Mouse (Mus musculus): Measurements from ENCODE around the gene Mgat4d. TPM values are rescaled to one million over a fixed set of nuclear protein-coding genes. Genes with fewer than 3 reads are reported as not detected.
"Not testable (repeated sequence)": the region's sequence is repeated elsewhere in the genome, so short reads cannot be mapped to it uniquely, and the experiment has no call there.

The Mgat4d gene
- polyA plus RNA-seq (2011; ENCODE audit: insufficient read length, low read depth, missing spikeins) = not detected in 2 replicates

DNA sequence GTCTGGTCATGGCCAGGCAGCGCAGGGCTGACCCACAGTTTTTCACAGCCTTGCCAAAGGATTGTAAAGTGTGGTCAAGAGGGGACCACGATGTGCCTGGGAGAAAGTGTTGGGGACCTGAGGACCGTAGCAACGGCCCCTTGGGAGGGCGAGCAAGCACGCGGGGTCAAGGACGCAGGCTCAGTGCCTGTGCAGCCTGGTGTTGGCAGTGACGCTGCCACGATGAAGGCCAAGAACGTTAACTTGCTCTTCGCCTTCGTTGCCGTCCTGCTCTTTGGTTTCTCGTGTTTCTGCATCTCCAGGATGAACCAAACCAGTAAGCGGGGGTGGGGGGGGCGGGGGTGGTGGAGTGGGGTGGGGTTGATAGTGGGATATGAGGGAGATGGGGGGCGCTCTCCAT, at the start of gene Mgat4d:
Mgat4d (plus strand) TSS at position 209 of the 400 bp plus-strand sequence.
- TF ChIP-seq POLR2A (IDR thresholded peaks at IDR 0.05; ENCODE audit: low read depth, low read length) (no peak), CTCF (IDR thresholded peaks at IDR 0.05; ENCODE audit: borderline replicate concordance, insufficient read depth, low read length) (no peak)
- Histone ChIP-seq H3K4me1 (ENCODE audit: control insufficient read depth, insufficient read depth, low read length) (no peaks in the 10 kb centered on the region), H3K4me3 (ENCODE audit: insufficient read depth, low read length) (no peak within 1 kb of the TSS), H3K27ac (ENCODE audit: insufficient read depth, low read length) (no peak within 1 kb of the TSS)

DNA sequence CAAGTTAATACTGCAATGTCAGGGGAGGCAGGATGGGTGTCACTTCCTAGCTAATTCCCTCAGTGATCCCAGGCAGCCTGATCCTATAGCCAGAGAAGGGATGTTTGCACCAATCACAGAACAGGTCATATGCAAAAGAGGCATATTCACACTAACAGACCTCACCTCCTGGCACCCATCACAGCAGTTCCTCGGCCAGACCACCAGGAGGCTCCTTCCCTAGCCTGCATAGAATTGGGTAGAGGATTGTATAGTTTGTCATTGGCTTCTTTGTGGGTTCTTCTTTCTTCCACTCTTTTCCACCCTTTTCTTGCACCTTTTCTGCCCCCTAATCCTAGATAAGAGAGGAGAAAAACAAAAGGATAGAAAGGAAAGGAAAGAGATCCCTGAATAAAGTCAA, 48.1 kb upstream of the Mgat4d start:
- TF ChIP-seq CTCF (IDR thresholded peaks at IDR 0.05; ENCODE audit: borderline replicate concordance, insufficient read depth, low read length) (no peak), POLR2A (IDR thresholded peaks at IDR 0.05; ENCODE audit: low read depth, low read length) (no peak)
- no peaks in the 10 kb centered on the region for H3K4me1 ChIP-seq (ENCODE audit: control insufficient read depth, insufficient read depth, low read length)
- no peak overlapping the region for H3K4me3 ChIP-seq (ENCODE audit: insufficient read depth, low read length)
- H3K27ac ChIP-seq (ENCODE audit: insufficient read depth, low read length) = no peak overlapping the region

DNA sequence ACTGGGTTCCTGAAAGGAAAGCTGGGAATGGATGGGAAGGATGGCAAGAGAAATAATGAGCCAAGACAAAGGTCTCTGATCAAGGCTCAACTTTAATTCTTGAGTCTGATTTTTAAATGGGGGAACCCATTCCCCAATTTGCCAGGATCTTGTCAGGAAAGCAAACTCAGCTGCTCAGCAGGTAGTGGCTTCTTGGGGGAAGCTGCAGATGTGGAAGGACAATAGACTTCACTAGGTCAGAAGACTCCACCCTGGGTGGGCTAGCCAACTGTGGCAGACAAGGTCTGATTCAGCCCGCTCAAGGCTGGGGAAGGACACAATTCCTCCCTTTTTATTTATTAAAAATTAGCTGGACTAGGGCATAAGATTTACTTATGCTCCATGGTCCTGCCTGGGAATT, 43.3 kb upstream of the Mgat4d start:
- Histone ChIP-seq H3K4me1 (ENCODE audit: control insufficient read depth, insufficient read depth, low read length) (no peaks in the 10 kb centered on the region), H3K27ac (ENCODE audit: insufficient read depth, low read length) (no peak overlapping the region), H3K4me3 (ENCODE audit: insufficient read depth, low read length) (no peak overlapping the region)
- no peak for TF ChIP-seq CTCF (IDR thresholded peaks at IDR 0.05; ENCODE audit: borderline replicate concordance, insufficient read depth, low read length)
- TF ChIP-seq POLR2A (IDR thresholded peaks at IDR 0.05; ENCODE audit: low read depth, low read length) = no peak

DNA sequence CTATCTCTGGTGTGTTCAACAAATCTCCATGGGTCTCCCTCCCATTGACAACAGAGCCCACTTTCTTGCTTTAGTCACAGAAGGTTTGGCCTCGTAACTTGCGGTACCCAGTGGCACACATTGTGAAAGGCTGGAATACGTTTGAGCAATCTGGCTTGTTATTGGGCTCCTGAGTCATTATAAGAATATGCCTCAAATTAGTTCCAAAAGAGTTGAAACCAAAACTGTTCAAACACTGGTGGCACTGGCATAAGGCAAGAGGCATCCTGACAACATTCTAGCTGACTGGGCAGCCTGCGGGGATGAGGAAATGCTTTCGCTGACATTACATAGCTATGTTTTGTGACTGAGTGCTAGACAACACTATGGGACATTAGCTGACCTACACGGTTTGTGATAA, 38.4 kb upstream of the Mgat4d start:
- no peak for TF ChIP-seq CTCF (IDR thresholded peaks at IDR 0.05; ENCODE audit: borderline replicate concordance, insufficient read depth, low read length)
- TF ChIP-seq POLR2A (IDR thresholded peaks at IDR 0.05; ENCODE audit: low read depth, low read length) = no peak

DNA sequence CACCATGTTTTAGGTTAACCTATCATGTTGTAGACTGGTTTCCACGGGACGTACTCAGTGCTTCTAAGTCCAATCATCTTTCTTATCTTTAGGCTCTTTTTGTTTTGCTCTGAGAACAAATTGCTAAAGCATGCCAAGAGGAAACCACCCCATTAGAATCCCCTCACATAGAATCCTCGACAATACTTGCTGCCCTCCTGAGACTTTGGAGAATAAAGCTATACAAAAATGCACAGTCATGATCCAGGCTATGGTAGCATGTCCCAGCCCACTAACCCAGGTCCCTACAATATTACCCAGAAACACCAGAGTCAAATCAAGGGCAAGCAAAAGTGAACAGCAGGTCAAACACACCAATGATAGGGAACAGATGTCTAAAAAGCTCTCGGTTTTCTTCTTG, 33.2 kb upstream of the Mgat4d start:
- not testable (repeated sequence) for H3K27ac ChIP-seq (ENCODE audit: insufficient read depth, low read length); H3K4me3 ChIP-seq (ENCODE audit: insufficient read depth, low read length); H3K4me1 ChIP-seq (ENCODE audit: control insufficient read depth, insufficient read depth, low read length)

More for the DNA sequence above, 38.4 kb upstream of the Mgat4d start:
- Histone ChIP-seq H3K4me1 (ENCODE audit: control insufficient read depth, insufficient read depth, low read length) (no peaks in the 10 kb centered on the region), H3K4me3 (ENCODE audit: insufficient read depth, low read length) (no peak overlapping the region), H3K27ac (ENCODE audit: insufficient read depth, low read length) (no peak overlapping the region)

DNA sequence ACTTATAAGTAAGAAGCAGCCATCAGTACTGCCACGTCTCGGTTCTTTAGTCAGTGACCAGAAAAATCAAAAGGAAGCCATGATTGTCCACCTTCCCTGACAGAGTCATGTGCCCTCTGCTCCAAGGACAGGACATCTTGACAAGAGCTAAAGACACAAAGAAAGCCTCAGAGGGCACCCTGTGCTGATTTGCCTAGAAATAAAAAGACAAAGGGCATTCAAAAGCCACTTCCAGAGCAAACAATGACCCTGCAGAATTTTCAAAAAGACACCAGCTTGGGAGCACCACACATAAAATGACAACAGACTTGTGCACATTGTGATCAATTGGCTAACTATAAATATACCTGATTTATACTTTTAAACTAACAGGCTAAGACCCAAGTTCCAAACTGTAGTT, 32.6 kb upstream of the Mgat4d start:
- H3K4me3 ChIP-seq (ENCODE audit: insufficient read depth, low read length) = no peak overlapping the region
- no peak overlapping the region for H3K27ac ChIP-seq (ENCODE audit: insufficient read depth, low read length)
- H3K4me1 ChIP-seq (ENCODE audit: control insufficient read depth, insufficient read depth, low read length) = no peaks in the 10 kb centered on the region
- TF ChIP-seq POLR2A (IDR thresholded peaks at IDR 0.05; ENCODE audit: low read depth, low read length) (no peak), CTCF (IDR thresholded peaks at IDR 0.05; ENCODE audit: borderline replicate concordance, insufficient read depth, low read length) (no peak)

DNA sequence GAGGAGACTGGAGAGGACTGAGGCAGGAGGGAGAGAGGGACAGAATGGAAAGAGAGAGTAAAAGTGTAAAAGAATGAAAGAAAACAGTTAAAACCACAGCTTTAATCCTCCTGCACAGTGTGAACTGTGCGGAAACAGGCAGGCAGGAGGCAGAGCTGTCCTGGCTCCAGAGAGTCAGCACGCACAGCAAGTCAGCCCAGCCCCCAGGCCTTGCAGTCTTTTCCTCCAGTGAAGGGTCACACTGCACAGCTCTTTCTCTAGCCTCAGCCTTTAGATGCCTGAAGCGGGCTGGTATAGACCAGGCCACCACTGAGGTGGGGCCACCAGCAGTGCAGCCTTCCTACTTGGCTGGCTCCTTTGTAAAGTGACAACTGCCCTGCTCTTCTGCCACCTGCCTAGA, 27.7 kb upstream of the Mgat4d start:
- H3K4me1 ChIP-seq (ENCODE audit: control insufficient read depth, insufficient read depth, low read length) = no peaks in the 10 kb centered on the region
- TF ChIP-seq POLR2A (IDR thresholded peaks at IDR 0.05; ENCODE audit: low read depth, low read length) (no peak), CTCF (IDR thresholded peaks at IDR 0.05; ENCODE audit: borderline replicate concordance, insufficient read depth, low read length) (no peak)
- no peak overlapping the region for H3K4me3 ChIP-seq (ENCODE audit: insufficient read depth, low read length)
- no peak overlapping the region for H3K27ac ChIP-seq (ENCODE audit: insufficient read depth, low read length)

DNA sequence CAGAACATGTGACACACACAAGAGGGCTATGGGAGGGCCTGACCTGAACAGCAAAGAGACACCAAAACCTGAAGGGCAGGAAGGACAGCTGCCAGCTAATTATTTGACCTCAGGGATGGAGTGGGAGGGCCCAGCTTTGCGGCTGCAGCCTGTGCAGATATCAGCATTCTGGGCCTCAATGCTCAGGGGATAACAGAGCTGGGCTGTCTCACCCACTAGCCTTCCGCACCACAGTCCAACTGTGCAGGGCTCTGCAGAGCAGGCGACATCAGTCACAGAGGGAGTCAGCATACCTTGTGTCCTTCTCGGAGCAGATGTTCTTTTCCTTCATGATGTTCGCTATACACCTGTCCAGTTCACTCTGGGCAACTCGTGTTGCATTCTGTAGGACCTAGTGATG, 25.9 kb upstream of the Mgat4d start:
- H3K4me1 ChIP-seq (ENCODE audit: control insufficient read depth, insufficient read depth, low read length) = no peaks in the 10 kb centered on the region
- no peak overlapping the region for H3K4me3 ChIP-seq (ENCODE audit: insufficient read depth, low read length)
- TF ChIP-seq POLR2A (IDR thresholded peaks at IDR 0.05; ENCODE audit: low read depth, low read length) = no peak
- TF ChIP-seq CTCF (IDR thresholded peaks at IDR 0.05; ENCODE audit: borderline replicate concordance, insufficient read depth, low read length) = no peak
- no peak overlapping the region for H3K27ac ChIP-seq (ENCODE audit: insufficient read depth, low read length)

DNA sequence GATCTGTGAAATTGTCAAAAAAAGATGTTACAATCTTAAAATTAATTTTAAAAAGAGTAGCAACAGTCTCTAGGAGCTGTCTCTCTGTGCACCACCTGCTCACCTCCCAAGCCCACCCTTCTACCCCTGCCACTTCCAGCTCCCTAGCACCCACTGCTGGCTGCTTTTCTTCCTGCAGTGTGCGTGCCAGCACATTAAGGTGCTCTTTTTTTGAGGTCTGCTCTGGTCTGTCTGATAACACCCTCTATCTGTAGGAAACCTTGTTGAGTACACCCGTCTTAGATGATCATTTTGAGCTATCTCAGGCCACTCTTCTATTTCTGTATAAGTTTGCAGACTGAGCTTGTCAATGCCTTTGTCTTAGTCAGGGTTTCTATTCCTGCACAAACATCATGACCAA, 25.2 kb upstream of the Mgat4d start:
- Histone ChIP-seq H3K4me1 (ENCODE audit: control insufficient read depth, insufficient read depth, low read length) (no peaks in the 10 kb centered on the region), H3K4me3 (ENCODE audit: insufficient read depth, low read length) (no peak overlapping the region), H3K27ac (ENCODE audit: insufficient read depth, low read length) (no peak overlapping the region)
- no peak for TF ChIP-seq POLR2A (IDR thresholded peaks at IDR 0.05; ENCODE audit: low read depth, low read length)
- no peak for TF ChIP-seq CTCF (IDR thresholded peaks at IDR 0.05; ENCODE audit: borderline replicate concordance, insufficient read depth, low read length)

DNA sequence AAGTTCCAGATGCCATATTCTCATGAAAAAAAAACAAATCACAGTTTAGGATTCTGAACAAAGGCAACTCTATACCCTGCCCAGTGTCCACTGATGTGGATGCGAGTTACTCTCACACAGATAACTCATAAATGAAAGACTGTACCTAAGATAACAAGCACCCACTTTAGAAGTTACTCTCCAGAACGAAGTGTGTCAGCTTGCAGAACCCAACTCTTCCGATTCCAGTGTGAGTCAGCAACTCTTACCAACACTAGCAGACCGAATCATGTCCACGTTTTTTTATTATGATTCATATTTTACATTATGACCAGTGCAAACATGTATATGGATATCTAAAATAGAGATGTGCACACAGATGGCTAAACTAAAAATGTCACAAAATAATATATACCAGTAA, 20.4 kb upstream of the Mgat4d start:
- no peak overlapping the region for H3K27ac ChIP-seq (ENCODE audit: insufficient read depth, low read length)
- H3K4me3 ChIP-seq (ENCODE audit: insufficient read depth, low read length) = no peak overlapping the region
- TF ChIP-seq CTCF (IDR thresholded peaks at IDR 0.05; ENCODE audit: borderline replicate concordance, insufficient read depth, low read length) = no peak
- no peak for TF ChIP-seq POLR2A (IDR thresholded peaks at IDR 0.05; ENCODE audit: low read depth, low read length)
- peaks cover 1% of the 10 kb centered on the region for H3K4me1 ChIP-seq (ENCODE audit: control insufficient read depth, insufficient read depth, low read length)

DNA sequence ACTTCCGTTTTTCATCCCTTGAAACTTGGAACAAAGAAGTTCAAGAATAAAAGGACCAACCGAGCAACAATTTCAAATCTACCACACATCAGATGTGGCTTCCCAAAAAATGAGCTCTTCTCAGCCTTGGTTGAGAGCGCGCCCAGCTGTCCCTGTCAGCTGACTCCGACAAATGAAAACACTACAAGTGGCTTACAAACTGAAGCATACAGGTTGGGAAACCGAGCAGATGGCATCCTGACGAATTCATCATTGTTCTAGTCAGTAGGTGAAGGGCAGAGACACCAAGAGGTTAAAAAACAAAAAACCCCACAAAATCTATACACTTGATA, 16.7 kb upstream of the Mgat4d start:
- Histone ChIP-seq H3K4me1 (ENCODE audit: control insufficient read depth, insufficient read depth, low read length) (peaks cover 3% of the 10 kb centered on the region), H3K4me3 (ENCODE audit: insufficient read depth, low read length) (peak overlapping the region; percentile 90), H3K27ac (ENCODE audit: insufficient read depth, low read length) (no peak overlapping the region)
- TF ChIP-seq CTCF (IDR thresholded peaks at IDR 0.05; ENCODE audit: borderline replicate concordance, insufficient read depth, low read length) = no peak
- no peak for TF ChIP-seq POLR2A (IDR thresholded peaks at IDR 0.05; ENCODE audit: low read depth, low read length)
